ENCODE assay signal across 8 mouse cellular contexts in the genomic region with DNA sequence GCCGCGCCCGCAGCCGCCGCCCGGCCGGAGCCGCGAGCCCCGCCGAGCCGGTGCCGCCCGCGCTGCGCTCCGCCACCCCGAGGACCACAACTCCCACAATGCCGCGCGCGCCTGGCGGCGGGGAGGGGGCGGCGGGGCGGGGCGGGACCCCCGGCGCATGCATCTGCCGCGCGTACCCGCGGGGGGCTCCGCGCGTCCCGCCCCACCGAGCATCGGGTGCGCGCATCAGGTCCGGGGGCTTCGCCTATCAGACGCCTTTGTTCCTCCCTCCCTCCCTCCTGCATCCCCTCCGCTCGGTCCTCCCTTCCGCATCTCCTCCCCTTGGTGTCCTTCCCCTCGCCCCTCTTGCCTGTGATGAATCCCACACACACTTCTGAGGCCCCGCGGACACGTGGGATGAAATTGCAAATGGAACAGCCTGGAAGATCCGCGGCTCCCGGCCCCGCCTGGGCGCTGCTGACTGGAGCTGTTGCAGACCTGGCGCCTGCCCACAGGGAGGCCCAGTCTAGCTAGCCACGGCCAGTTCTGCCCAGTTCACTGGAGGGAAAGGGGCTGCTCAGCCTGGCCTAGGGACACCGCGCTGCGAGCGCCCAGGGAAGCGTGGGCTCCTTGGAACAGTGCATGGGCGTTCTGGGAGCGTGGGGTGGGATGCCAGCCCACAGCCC. TPM values are rescaled to one million over a fixed set of nuclear protein-coding genes. Genes with fewer than 3 reads are reported as not detected.
DNase-seq lines count a peak whose midpoint lies in the region; ATAC-seq and TF ChIP-seq lines count a peak whose summit lies in the region.

Gene Asphd2 (minus strand): TSS at position 88 of the 665 bp plus-strand sequence.

- ATAC-seq in embryonic facial prominence, embryonic 11.5 days (replicated peaks; ENCODE audit: insufficient number of reproducible peaks, low FRiP score, low TSS enrichment, low read depth), result peak; percentile 82
- peak; percentile 67 for ATAC-seq in heart, embryonic 11.5 days (replicated peaks; ENCODE audit: insufficient number of reproducible peaks, low FRiP score, low TSS enrichment)
- no peak for ATAC-seq in liver, postnatal 0 days
- ATAC-seq in CD4-positive, CD25-positive, alpha-beta regulatory T cell, adult 4 months, result no peak

- DNase-seq in 3T3-L1 (ENCODE audit: low read depth, low spot score), result peak; percentile 47
- peak; percentile 80 for DNase-seq in R1 (ENCODE audit: low read depth, low spot score)
- peak; percentile 91 for DNase-seq in embryonic facial prominence, embryonic 11.5 days (ENCODE audit: low spot score)
- peak; percentile 83 to 84 for DNase-seq in layer of hippocampus, adult 8-10 months (ENCODE audit: low spot score in 2 of 2)
- DNase-seq in liver, postnatal 0 days, result no peak
- DNase-seq in right cerebral cortex, adult 18-20 months, result peak; percentile 85

- peak within 1 kb of the TSS; percentile 56 for H3K4me3 ChIP-seq in embryonic facial prominence, embryonic 11.5 days (ENCODE audit: low read depth, low read length)
- peak within 1 kb of the TSS; percentile 60 for H3K4me3 ChIP-seq in heart, embryonic 11.5 days (ENCODE audit: low read depth, low read length)
- peak within 1 kb of the TSS; percentile 39 for H3K4me3 ChIP-seq in liver, postnatal 0 days (ENCODE audit: low read depth, low read length)

- 3% methylated on average over 23 of the region's 67 CpGs for WGBS in embryonic facial prominence, embryonic 11.5 days
- WGBS in heart, embryonic 11.5 days (ENCODE audit: insufficient replicate concordance), result under 1% methylated on average over 33 of the region's 67 CpGs
- WGBS in liver, postnatal 0 days (ENCODE audit: insufficient replicate concordance), result 5% methylated on average over 39 of the region's 67 CpGs

- peak within 1 kb of the TSS; percentile 87 for H3K4me2 ChIP-seq in embryonic facial prominence, embryonic 11.5 days (ENCODE audit: low read depth, low read length)
- peak within 1 kb of the TSS; percentile 78 for H3K4me2 ChIP-seq in heart, embryonic 11.5 days
- peak within 1 kb of the TSS; percentile 66 for H3K4me2 ChIP-seq in liver, postnatal 0 days (ENCODE audit: low read depth, low read length)

- no peak for TF ChIP-seq CTCF in liver, postnatal 0 days (IDR thresholded peaks at IDR 0.05; ENCODE audit: low read depth)

- TF ChIP-seq EP300 in liver, postnatal 0 days (IDR thresholded peaks at IDR 0.05; ENCODE audit: low read depth), result no peak

- peak within 1 kb of the TSS; percentile 67 for H3K27ac ChIP-seq in embryonic facial prominence, embryonic 11.5 days (replicated peaks; ENCODE audit: low read depth, low read length)
- peak within 1 kb of the TSS; percentile 50; the same call in 1 of the 2 replicates for H3K27ac ChIP-seq in heart, embryonic 11.5 days (ENCODE audit: low read depth, low read length)
- H3K27ac ChIP-seq in liver, postnatal 0 days (ENCODE audit: low read depth), result no peak within 1 kb of the TSS

- H3K4me1 ChIP-seq in embryonic facial prominence, embryonic 11.5 days (ENCODE audit: control insufficient read depth, insufficient read depth, low read length), result peaks cover 4% of the 10 kb centered on the region
- H3K4me1 ChIP-seq in heart, embryonic 11.5 days (ENCODE audit: control insufficient read depth, insufficient read depth, low read length), result no peaks in the 10 kb centered on the region
- no peaks in the 10 kb centered on the region; the same call in 1 of the 2 replicates for H3K4me1 ChIP-seq in liver, postnatal 0 days (ENCODE audit: insufficient read depth)

- no peaks in the 10 kb centered on the region for H3K27me3 ChIP-seq in embryonic facial prominence, embryonic 11.5 days (ENCODE audit: control insufficient read depth, insufficient read depth, low read length)
- H3K27me3 ChIP-seq in heart, embryonic 11.5 days (ENCODE audit: control insufficient read depth, insufficient read depth, low read length), result peaks cover 62% of the 10 kb centered on the region
- H3K27me3 ChIP-seq in liver, postnatal 0 days (ENCODE audit: insufficient read depth, low read length), result peaks cover 58% of the 10 kb centered on the region

- H3K9ac ChIP-seq in embryonic facial prominence, embryonic 11.5 days (replicated peaks; ENCODE audit: low read length), result peak within 1 kb of the TSS; percentile 77
- H3K9ac ChIP-seq in heart, embryonic 11.5 days (ENCODE audit: low read depth, low read length), result peak within 1 kb of the TSS; percentile 68
- no peak within 1 kb of the TSS; the same call in 1 of the 2 replicates for H3K9ac ChIP-seq in liver, postnatal 0 days (replicated peaks)

- H3K36me3 ChIP-seq in embryonic facial prominence, embryonic 11.5 days (replicated peaks; ENCODE audit: control insufficient read depth, insufficient read depth, low read depth, low read length), result no peaks in the 10 kb centered on the region; the same call in 1 of the 2 replicates
- H3K36me3 ChIP-seq in heart, embryonic 11.5 days (ENCODE audit: control insufficient read depth, insufficient read depth, low read length), result no peaks in the 10 kb centered on the region
- no peaks in the 10 kb centered on the region for H3K36me3 ChIP-seq in liver, postnatal 0 days (replicated peaks; ENCODE audit: insufficient read depth, low read length)

- no peaks in the 10 kb centered on the region for H3K9me3 ChIP-seq in embryonic facial prominence, embryonic 11.5 days (replicated peaks; ENCODE audit: control insufficient read depth, low read length)
- no peaks in the 10 kb centered on the region for H3K9me3 ChIP-seq in heart, embryonic 11.5 days (replicated peaks; ENCODE audit: control insufficient read depth, low read length)
- no peaks in the 10 kb centered on the region for H3K9me3 ChIP-seq in liver, postnatal 0 days (ENCODE audit: low read length)

RNA-seq across cellular contexts. Expression of gene Asphd2, which starts in this region (rescaled TPM):
- 27.9 and 31.6 TPM in 2 replicates for polyA plus RNA-seq in embryonic facial prominence, embryonic 11.5 days (2014; fragmentation: Nextera tagmentation; extraction: Ambion mirVana)
- 4.8 and 5.4 TPM in 2 replicates for polyA plus RNA-seq in heart, embryonic 11.5 days (2014; fragmentation: Nextera tagmentation; extraction: Ambion mirVana)
- total RNA-seq in layer of hippocampus, adult 8-10 months (2022), result 100 to 1,000 TPM; 181 to 186 (median 183) TPM
- 0.21 TPM in 1 of 2 replicates, not detected in the other for polyA plus RNA-seq in liver, postnatal 0 days (2015; fragmentation: Nextera tagmentation; extraction: Ambion mirVana)
- not detected for polyA plus RNA-seq in CD4-positive, CD25-positive, alpha-beta regulatory T cell, adult 4 months (2017; shearing (Covaris generic))

Comparison
In these comparisons a context has a peak if more than half of its experiments do, and no peak if none do; other contexts are left out.
1. ATAC-seq: peak in embryonic facial prominence, embryonic 11.5 days (single experiment) and heart, embryonic 11.5 days (single experiment); none in liver, postnatal 0 days (single experiment) and CD4-positive, CD25-positive, alpha-beta regulatory T cell, adult 4 months (single experiment).
2. Peak in every context shown above with its lines, with median percentiles within 50 percentile points of each other: H3K4me2 ChIP-seq and H3K4me3 ChIP-seq.